In genomic region chr11:59202081-59202995, GRCm38 (mm10) we compare ENCODE assay signal across 1 mouse cellular context.
TF ChIP-seq lines count a peak whose summit lies in the region.

Gene Mrpl55 (plus strand): TSS chr11:59202486.

TF ChIP-seq in CH12.LX, 34 proteins besides CTCF, POLR2A, EP300 and RAD21 (continued from another document):
- TF ChIP-seq ZKSCAN1 (IDR thresholded peaks at IDR 0.05; ENCODE audit: borderline replicate concordance, low read depth, low read length) (no peak), ZMIZ1 (IDR thresholded peaks at IDR 0.05; ENCODE audit: low read depth, low read length) (peak; percentile 83), USF1 (IDR thresholded peaks at IDR 0.05; ENCODE audit: low read depth, low read length) (no peak), ELF1 (IDR thresholded peaks at IDR 0.05; ENCODE audit: low read depth, low read length) (peak; percentile 52; the same call in 1 of the 2 replicates), TBP (conservative IDR thresholded peaks at IDR 0.05; ENCODE audit: low read depth, low read length) (peak; percentile 80; the same call in 1 of the 2 replicates)
